Mouse (Mus musculus) heart, postnatal 0 days (tissue): ENCODE measurements at regions not wholly inside any gene's neighbourhood (a gene's known extent, or its start where the extent isn't known, plus 50 kb on each side); places are given as distances from the start of the nearest gene placed in this dataset.

Experiments
- ATAC-seq: fragments of 200-750 bp; cut with Nextera tagmentation; 2 replicates; pipeline ENCODE4 v1.8.0; 2017; ENCODE audit warnings: low read depth, moderate number of reproducible peaks, moderate library complexity; ENCODE audit not compliant: insufficient read depth
- DNase-seq: peaks from one replicate; pipeline ENCODE4 v3.0.0-alpha.2; 2016; ENCODE audit warnings: low spot score
- H3K27ac ChIP-seq: fragments of 300-500 bp; sonication (generic); 2 replicates; pipeline ENCODE4 v1.5.1; 2014; ENCODE audit warnings: low read depth, mild to moderate bottlenecking
- H3K27me3 ChIP-seq: fragments of 300-500 bp; sonication (generic); 2 replicates; pipeline ENCODE4 v1.6.1; 2014; ENCODE audit warnings: low read length, mixed read lengths; ENCODE audit not compliant: control insufficient read depth, insufficient read depth
- H3K36me3 ChIP-seq: fragments of 300-500 bp; sonication (generic); replicated peaks from 2 replicates; pipeline ENCODE4 v1.6.1; 2014; ENCODE audit warnings: low read length, mixed read lengths; ENCODE audit not compliant: control insufficient read depth, insufficient read depth
- H3K4me1 ChIP-seq: fragments of 300-500 bp; sonication (generic); 2 replicates; pipeline ENCODE4 v1.6.1; 2014; ENCODE audit warnings: antibody characterized with exemption; ENCODE audit not compliant: control insufficient read depth, insufficient read depth
- H3K4me2 ChIP-seq: fragments of 300-500 bp; sonication (generic); 2 replicates; pipeline ENCODE4 v1.6.1; 2014; ENCODE audit warnings: low read depth, mild to moderate bottlenecking, low read length, moderate library complexity
- H3K4me3 ChIP-seq: fragments of 300-500 bp; sonication (generic); 2 replicates; pipeline ENCODE4 v1.5.1; 2014; ENCODE audit warnings: low read depth, low read length
- H3K9ac ChIP-seq: fragments of 300-500 bp; sonication (generic); replicated peaks from 2 replicates; pipeline ENCODE4 v1.6.1; 2014; ENCODE audit warnings: low read depth, low read length, mixed read lengths
- H3K9me3 ChIP-seq: fragments of 300-500 bp; sonication (generic); replicated peaks from 2 replicates; pipeline ENCODE4 v1.6.1; 2016; ENCODE audit warnings: low read length; ENCODE audit not compliant: control insufficient read depth
- CTCF ChIP-seq: IDR thresholded peaks from 2 replicates; pipeline ENCODE4 v1.5.1; 2016; ENCODE audit warnings: antibody characterized with exemption, control low read depth, low read depth
- EP300 ChIP-seq: IDR thresholded peaks from 2 replicates; pipeline ENCODE4 v1.6.1; 2016; ENCODE audit warnings: antibody characterized with exemption, low read depth
- WGBS: fragments of 180-500 bp; shearing (Covaris S2); extraction: QIAGEN DNeasy Blood & Tissue Kit; methylation state at CpG from one replicate; pipeline ENCODE4 v1.1.7; 2014; 5-methylcytosine and 5-hydroxymethylcytosine counted together

GRCm38 (mm10) chr7:130002002-130002401 is 410.3 kb downstream of the Wdr11 start:
- TF ChIP-seq CTCF (no peak), EP300 (no peak)
- DNase-seq (no peak), ATAC-seq (no peak)
- Histone ChIP-seq H3K9me3 (no peaks in the 10 kb centered on the region), H3K36me3 (no peaks in the 10 kb centered on the region), H3K4me1 (no peaks in the 10 kb centered on the region), H3K27me3 (no peaks in the 10 kb centered on the region), H3K4me3 (no peak overlapping the region), H3K4me2 (no peak overlapping the region), H3K27ac (no peak overlapping the region), H3K9ac (no peak overlapping the region)
- WGBS = 82% methylated on average over 12 of the region's 12 CpGs

DNA sequence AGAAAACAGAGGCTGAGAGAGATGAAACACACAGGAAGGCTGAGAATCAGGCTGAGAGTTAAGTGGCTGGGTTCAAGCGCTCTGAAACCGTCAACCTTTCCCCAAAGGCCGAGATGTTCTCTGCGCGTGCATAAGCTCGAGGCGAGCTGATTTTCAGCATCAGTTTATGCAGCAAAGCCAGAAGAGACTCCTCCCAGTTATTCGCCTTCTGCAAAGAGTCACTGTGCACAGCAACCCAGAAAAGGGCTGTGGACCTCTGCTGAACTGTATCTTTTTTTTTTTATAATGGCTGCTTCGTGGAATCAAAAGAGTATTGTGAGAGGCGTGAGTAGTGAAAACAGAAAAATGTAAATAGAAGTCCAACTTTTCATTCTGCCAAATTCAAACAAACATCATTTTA is 413.7 kb downstream of the Wdr11 start:
- H3K9me3 ChIP-seq = no peaks in the 10 kb centered on the region
- H3K36me3 ChIP-seq = no peaks in the 10 kb centered on the region
- no peak overlapping the region for H3K4me2 ChIP-seq
- no peak for TF ChIP-seq CTCF
- TF ChIP-seq EP300 = no peak
- DNase-seq (no peak), ATAC-seq (no peak)
- H3K27ac ChIP-seq = no peak overlapping the region
- no peaks in the 10 kb centered on the region for H3K27me3 ChIP-seq
- no peaks in the 10 kb centered on the region for H3K4me1 ChIP-seq
- no peak overlapping the region for H3K4me3 ChIP-seq
- H3K9ac ChIP-seq = no peak overlapping the region
- 60% methylated on average over 10 of the region's 10 CpGs for WGBS

- TF ChIP-seq EP300 = no peak
- no peak for TF ChIP-seq CTCF
- no peak for ATAC-seq
- WGBS = 46% methylated on average over 6 of the region's 6 CpGs
Measured at GRCm38 (mm10) chr7:130007993-130008583, 416.4 kb downstream of the Wdr11 start.

DNA sequence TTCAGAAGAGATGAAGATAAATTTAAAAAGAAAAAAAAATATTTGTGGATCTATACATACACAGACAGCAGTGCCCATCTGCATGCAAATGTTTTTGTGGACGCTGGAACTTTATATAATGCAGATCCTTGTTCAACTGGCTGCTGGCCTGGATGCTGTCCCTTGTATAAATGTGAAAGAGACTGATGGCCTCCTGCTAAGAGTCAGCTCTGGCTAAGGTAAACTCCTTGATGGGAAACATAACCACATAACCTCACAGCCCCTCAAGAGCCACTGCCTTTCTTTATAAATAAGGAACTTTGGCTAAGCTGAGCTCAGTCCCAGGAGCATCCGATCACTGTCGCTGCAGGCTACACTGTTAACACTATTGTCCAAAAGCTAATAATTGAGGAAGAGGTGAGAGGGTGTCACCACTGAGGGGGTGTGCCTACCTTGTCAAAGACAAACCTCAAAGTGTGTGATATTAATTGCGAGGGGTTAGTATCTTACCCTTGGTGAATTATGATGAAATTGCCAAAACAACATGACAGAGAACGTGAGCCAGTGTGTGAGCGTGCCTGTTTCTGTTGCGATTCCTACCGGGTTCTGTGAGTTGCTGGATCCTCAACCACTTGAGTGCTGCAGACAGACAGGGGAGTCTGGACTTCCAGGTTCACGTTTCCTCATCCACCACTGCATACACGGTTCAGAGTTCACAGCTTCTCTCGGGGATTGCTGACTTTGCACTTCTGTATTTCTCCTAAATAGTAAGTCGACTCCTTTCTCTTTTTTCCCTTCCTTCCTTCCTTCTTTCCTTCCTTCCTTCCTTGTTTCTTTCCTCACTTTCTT is 417.1 kb downstream of the Wdr11 start:
- H3K36me3 ChIP-seq = no peaks in the 10 kb centered on the region
- WGBS = 64% methylated on average over 12 of the region's 12 CpGs
- H3K27me3 ChIP-seq = no peaks in the 10 kb centered on the region
- no peak for ATAC-seq
- DNase-seq = no peak
- H3K4me2 ChIP-seq = no peak overlapping the region
- no peaks in the 10 kb centered on the region for H3K9me3 ChIP-seq
- H3K27ac ChIP-seq = no peak overlapping the region
- no peak for TF ChIP-seq EP300
- TF ChIP-seq CTCF = no peak
- no peaks in the 10 kb centered on the region for H3K4me1 ChIP-seq
- no peak overlapping the region for H3K9ac ChIP-seq
- no peak overlapping the region for H3K4me3 ChIP-seq

More at GRCm38 (mm10) chr7:130007993-130008583, 416.4 kb downstream of the Wdr11 start:
- DNase-seq = no peak
- Histone ChIP-seq H3K27me3 (no peaks in the 10 kb centered on the region), H3K36me3 (no peaks in the 10 kb centered on the region), H3K27ac (no peak overlapping the region), H3K9me3 (no peaks in the 10 kb centered on the region), H3K4me1 (no peaks in the 10 kb centered on the region), H3K4me2 (no peak overlapping the region), H3K9ac (no peak overlapping the region), H3K4me3 (no peak overlapping the region)

DNA sequence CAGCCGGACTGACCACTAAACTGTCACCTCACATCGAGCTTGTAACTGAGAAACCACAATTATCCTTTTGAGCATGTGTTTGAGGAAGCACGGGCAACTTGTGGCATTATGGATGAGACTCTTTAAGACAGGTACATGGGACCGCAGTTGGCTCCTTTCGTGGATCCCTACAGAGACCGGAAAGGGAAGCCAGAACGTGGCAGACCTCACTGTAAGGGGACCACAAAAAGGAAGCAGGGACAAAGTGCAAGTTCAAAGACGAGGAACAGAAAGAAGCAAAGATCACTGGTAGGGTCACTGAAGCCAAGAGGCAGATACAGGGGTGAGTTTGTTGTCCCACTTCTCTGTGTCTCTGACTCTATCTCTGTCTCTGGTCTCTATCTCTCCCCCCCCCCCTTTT is 420.4 kb downstream of the Wdr11 start:
- H3K4me2 ChIP-seq = peak overlapping the region; percentile 30
- no peaks in the 10 kb centered on the region for H3K27me3 ChIP-seq
- H3K4me1 ChIP-seq = no peaks in the 10 kb centered on the region; the same call in 1 of the 2 replicates
- no peak overlapping the region for H3K27ac ChIP-seq
- WGBS = 57% methylated on average over 8 of the region's 8 CpGs
- TF ChIP-seq EP300 (no peak), CTCF (no peak)
- no peaks in the 10 kb centered on the region for H3K36me3 ChIP-seq
- no peak overlapping the region for H3K4me3 ChIP-seq
- H3K9ac ChIP-seq = no peak overlapping the region
- H3K9me3 ChIP-seq = no peaks in the 10 kb centered on the region
- ATAC-seq = no peak
- DNase-seq = no peak
